Mouse (Mus musculus): Measurements from ENCODE around the gene Cstf1. TPM values are rescaled to one million over a fixed set of nuclear protein-coding genes. Genes with fewer than 3 reads are reported as not detected.

The Cstf1 gene
- polyA plus RNA-seq, 1 experiment from 2014 or later = 37.3 TPM

DNA sequence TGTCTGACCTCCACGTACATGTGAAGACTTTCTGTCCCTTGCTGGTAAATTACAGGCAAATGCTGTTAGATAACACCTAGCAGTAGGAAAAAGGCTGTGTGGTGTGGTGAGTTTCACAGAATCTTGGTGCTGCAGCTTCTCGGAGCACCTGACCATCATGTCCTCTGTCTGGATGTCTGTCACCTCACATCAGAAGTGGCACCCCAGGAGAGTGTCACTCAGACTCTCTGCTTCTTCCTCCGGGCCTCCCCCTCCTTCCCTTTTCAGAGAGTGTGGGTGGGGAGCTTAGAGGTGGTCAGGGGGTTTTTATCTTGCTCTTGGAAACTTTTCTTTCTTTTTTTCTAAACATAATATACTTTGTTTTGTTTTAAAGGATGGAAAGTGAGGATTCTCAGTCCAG, 34.5 kb downstream of the Cstf1 start:
- Histone ChIP-seq H3K9ac (no peak overlapping the region), H3K27me3 (no peaks in the 10 kb centered on the region), H3K4me2 (replicated peaks) (no peak overlapping the region), H3K27ac (no peak overlapping the region), H3K4me3 (no peak overlapping the region), H3K4me1 (peaks cover 4% of the 10 kb centered on the region), H3K9me3 (replicated peaks) (no peaks in the 10 kb centered on the region), H3K36me3 (no peaks in the 10 kb centered on the region)
- no peak for ATAC-seq (ENCODE audit: low FRiP score)
- 58% methylated on average over 3 of the region's 3 CpGs for WGBS

DNA sequence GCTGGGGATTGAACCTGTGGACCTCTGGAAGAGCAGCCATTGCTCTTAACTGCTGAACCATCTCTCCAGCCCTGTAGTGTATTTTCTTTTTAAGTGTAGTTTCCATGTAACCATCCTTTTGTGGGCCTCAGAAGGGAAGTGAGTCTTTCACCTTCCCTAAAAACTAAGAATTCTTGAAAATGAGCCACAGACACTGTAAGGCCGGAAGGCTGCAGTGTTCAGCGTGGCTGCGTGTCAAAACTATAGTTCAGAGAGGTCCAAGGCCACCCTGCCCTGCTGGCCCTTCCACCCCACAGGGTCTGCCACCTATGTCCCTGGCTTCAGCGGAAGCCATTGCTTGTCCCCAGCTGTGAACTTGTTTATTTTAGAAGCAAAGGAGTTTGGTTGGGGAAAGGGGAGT, 35.7 kb downstream of the Cstf1 start:
- Histone ChIP-seq H3K9ac (no peak overlapping the region), H3K4me1 (no peaks in the 10 kb centered on the region), H3K9me3 (replicated peaks) (no peaks in the 10 kb centered on the region), H3K4me3 (no peak overlapping the region), H3K27ac (no peak overlapping the region), H3K27me3 (no peaks in the 10 kb centered on the region), H3K4me2 (replicated peaks) (no peak overlapping the region), H3K36me3 (no peaks in the 10 kb centered on the region)
- ATAC-seq (ENCODE audit: low FRiP score) = no peak
- 53% methylated on average over 4 of the region's 4 CpGs for WGBS

DNA sequence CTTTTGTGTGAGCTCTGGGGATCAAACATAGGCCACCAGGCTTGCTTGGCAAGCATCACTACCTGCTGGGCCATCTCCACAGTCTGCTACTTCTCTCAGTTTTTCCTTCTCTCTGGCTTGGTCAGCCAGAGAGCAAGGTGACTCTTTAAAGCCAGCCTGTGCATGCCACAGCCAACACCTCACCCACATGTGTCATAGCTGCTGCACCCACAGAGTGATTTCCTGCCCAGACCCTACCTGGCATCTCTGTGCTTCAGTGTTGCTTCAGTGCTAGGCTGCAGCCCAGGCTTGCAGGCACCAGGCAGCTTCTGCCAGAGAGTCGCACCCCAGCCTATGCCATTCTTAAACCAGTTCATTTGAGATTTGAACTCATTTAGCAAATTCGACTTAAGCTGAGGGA, 37.0 kb downstream of the Cstf1 start:
- H3K27me3 ChIP-seq = no peaks in the 10 kb centered on the region
- no peak overlapping the region for H3K9ac ChIP-seq
- H3K4me3 ChIP-seq = no peak overlapping the region
- H3K4me1 ChIP-seq = peaks cover 2% of the 10 kb centered on the region; the same call in 1 of the 2 replicates
- 79% methylated on average over 2 of the region's 2 CpGs for WGBS
- H3K9me3 ChIP-seq (replicated peaks) = no peaks in the 10 kb centered on the region
- no peak overlapping the region for H3K4me2 ChIP-seq (replicated peaks)
- no peak for ATAC-seq (ENCODE audit: low FRiP score)
- H3K27ac ChIP-seq = no peak overlapping the region
- H3K36me3 ChIP-seq = no peaks in the 10 kb centered on the region

DNA sequence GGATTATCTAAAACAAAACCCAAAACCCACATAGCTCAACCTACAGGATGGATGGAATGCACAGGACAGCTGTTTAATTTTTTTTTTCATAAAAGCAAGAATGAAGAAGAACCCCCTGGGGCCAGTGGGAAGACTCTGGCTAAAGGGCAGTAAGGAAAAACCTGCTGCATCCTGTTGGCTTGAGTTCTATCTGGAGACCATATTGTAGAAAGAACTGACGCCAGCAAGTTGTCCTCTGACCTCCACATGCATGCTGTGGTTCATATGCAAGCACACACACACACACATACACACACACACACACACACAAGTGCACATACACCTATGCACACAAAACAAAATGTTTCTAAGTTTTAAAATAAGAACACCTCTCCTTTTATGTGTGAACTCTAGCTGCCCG, 40.2 kb downstream of the Cstf1 start:
- no peak for ATAC-seq (ENCODE audit: low FRiP score)
- Histone ChIP-seq H3K9me3 (replicated peaks) (no peaks in the 10 kb centered on the region), H3K36me3 (no peaks in the 10 kb centered on the region), H3K4me2 (replicated peaks) (no peak overlapping the region), H3K4me1 (peaks cover 13% of the 10 kb centered on the region), H3K9ac (no peak overlapping the region), H3K4me3 (no peak overlapping the region), H3K27ac (no peak overlapping the region), H3K27me3 (no peaks in the 10 kb centered on the region)
- WGBS = 76% methylated on average over 2 of the region's 2 CpGs

DNA sequence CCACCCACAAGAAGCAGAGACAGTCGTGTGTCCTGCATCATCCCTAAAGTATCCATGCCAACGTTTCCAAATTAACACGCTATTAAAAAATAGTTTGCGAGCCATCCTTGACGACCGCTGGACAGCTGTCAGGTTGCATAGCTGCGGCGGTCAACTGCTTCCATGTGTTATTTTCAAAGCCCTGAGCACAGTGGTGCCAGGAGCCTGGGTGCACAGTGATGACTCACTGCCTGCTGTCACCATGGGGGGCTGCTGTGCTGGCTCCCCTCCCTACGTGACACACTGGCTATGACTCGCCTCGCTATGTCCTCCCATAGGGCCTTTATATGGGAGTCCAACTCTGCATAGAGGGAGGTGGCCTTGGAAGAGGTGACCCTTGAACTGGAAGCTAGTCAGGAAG, 40.6 kb downstream of the Cstf1 start:
- Histone ChIP-seq H3K4me1 (peaks cover 13% of the 10 kb centered on the region), H3K36me3 (no peaks in the 10 kb centered on the region), H3K27ac (no peak overlapping the region), H3K4me3 (no peak overlapping the region), H3K4me2 (replicated peaks) (no peak overlapping the region), H3K9ac (no peak overlapping the region), H3K9me3 (replicated peaks) (no peaks in the 10 kb centered on the region), H3K27me3 (no peaks in the 10 kb centered on the region)
- ATAC-seq (ENCODE audit: low FRiP score) = peak; percentile 35; the same call in 1 of the 2 replicates
- WGBS = 78% methylated on average over 11 of the region's 11 CpGs

DNA sequence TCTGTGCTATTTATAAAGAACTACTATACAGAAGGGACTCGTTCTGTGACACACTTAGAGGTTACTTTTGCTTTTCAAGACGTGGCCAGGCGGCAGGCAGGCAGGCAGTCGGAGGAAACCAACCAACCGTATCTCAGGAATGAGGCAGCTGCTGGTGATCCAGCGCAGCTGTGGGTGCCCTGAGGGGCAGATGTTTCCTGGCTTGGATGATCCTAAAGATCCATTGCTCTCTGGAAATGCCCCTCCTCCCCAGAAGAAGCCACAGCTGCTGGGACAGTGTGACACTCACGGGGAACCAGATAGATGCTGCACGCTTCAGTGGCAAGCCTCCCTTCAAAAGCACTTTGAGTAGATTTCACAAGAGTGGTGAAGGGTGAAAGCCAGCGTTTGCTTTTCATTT, 42.0 kb downstream of the Cstf1 start:
- Histone ChIP-seq H3K27me3 (no peaks in the 10 kb centered on the region), H3K4me1 (peaks cover 13% of the 10 kb centered on the region), H3K4me3 (no peak overlapping the region), H3K4me2 (replicated peaks) (no peak overlapping the region; the same call in 1 of the 2 replicates), H3K9ac (no peak overlapping the region), H3K36me3 (no peaks in the 10 kb centered on the region), H3K9me3 (replicated peaks) (no peaks in the 10 kb centered on the region), H3K27ac (no peak overlapping the region)
- WGBS = 10% methylated on average over 9 of the region's 9 CpGs
- peak; percentile 60; the same call in 1 of the 2 replicates for ATAC-seq (ENCODE audit: low FRiP score)

DNA sequence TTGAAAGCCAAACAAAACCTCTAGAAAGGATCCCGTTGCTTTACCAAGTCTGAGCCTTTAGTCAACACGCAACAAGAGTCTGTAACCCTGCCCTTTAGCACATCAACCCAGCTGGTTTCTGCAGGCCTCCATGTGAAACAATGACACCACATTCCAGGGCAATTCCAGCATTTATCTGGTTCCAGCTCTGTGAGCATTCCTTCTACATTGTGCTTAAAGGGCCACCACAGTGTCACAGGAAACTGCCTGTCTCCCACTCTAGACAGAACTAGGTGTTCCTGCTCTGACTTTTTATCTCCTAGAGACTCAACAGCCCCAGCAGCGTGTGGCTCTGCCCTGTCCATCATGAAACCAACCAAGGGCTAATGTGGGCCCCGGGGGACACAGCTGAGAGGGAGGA, 42.8 kb downstream of the Cstf1 start:
- Histone ChIP-seq H3K4me2 (replicated peaks) (no peak overlapping the region), H3K27ac (no peak overlapping the region)

DNA sequence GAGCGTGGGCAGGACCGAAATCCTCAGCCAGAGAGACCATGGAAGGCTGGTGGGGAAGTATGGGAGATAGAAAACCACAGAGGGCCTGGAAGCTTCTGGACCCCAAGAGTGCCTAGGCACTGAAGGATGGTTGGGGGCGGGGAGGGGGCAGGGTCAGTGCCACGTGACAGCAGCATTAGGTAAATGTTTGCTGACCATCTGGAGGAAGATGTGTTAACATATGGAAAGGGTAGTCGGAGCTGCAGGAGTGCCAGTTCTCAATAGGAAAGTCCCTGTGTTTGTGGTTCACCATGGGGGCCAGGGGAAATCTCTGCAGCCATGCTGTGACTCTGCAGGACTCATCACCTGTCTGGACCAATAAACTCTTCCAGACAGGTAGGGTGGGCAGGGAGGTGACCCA, 43.4 kb downstream of the Cstf1 start:
- Histone ChIP-seq H3K36me3 (no peaks in the 10 kb centered on the region), H3K27me3 (no peaks in the 10 kb centered on the region), H3K4me2 (replicated peaks) (no peak overlapping the region), H3K4me1 (peaks cover 13% of the 10 kb centered on the region), H3K27ac (no peak overlapping the region), H3K9ac (no peak overlapping the region), H3K4me3 (no peak overlapping the region), H3K9me3 (replicated peaks) (no peaks in the 10 kb centered on the region)
- 57% methylated on average over 5 of the region's 5 CpGs for WGBS
- no peak for ATAC-seq (ENCODE audit: low FRiP score)

More for the DNA sequence above, 42.8 kb downstream of the Cstf1 start:
- Histone ChIP-seq H3K4me3 (no peak overlapping the region), H3K36me3 (no peaks in the 10 kb centered on the region), H3K4me1 (peaks cover 13% of the 10 kb centered on the region), H3K9me3 (replicated peaks) (no peaks in the 10 kb centered on the region), H3K27me3 (no peaks in the 10 kb centered on the region), H3K9ac (no peak overlapping the region)
- WGBS = 17% methylated on average over 4 of the region's 4 CpGs
- ATAC-seq (ENCODE audit: low FRiP score) = no peak

DNA sequence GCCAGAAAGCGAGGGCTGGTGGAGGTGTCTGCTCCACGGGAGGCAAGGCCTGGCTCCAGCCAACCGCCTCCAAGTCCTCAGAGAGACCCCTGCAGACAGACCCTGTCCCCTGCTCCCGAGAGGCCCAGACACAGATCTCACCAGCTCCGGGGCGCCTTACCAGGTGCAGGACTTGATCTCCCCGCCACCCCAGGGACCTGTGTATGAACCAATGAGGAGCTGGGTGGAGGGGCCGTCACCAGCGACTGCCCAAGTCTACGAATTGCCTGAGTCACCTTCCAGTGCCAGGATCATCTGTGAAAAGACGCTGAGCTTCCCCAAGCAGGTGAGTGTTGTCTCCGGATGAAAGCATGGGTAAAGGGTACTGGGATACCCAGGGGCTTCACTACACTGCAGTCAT, 45.7 kb downstream of the Cstf1 start:
- Histone ChIP-seq H3K27ac (no peak overlapping the region), H3K4me1 (peaks cover 13% of the 10 kb centered on the region), H3K9me3 (replicated peaks) (no peaks in the 10 kb centered on the region), H3K4me3 (no peak overlapping the region), H3K27me3 (no peaks in the 10 kb centered on the region), H3K9ac (no peak overlapping the region), H3K4me2 (replicated peaks) (no peak overlapping the region), H3K36me3 (no peaks in the 10 kb centered on the region)
- ATAC-seq (ENCODE audit: low FRiP score) = no peak
- 63% methylated on average over 12 of the region's 12 CpGs for WGBS

DNA sequence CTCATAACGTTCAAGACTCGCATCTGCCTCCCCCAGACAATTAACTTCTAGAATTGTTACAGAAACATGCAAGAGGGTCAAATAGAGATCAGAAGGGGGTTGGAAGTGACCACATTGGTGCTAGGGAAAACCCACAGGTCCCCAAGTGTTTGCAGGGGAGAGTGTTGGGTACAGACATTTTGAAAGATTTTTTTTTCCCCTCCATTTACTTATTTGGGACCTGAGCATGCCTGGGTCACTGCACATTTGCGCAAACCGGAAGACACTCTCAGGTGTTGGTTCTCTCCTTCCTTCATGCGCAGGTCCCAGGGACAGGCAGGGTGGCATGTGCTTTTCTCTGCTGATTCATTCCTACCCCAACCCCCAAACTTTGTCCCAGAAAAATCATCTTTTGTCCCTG, 46.4 kb downstream of the Cstf1 start:
- Histone ChIP-seq H3K4me3 (no peak overlapping the region), H3K4me2 (replicated peaks) (no peak overlapping the region), H3K27ac (no peak overlapping the region), H3K27me3 (no peaks in the 10 kb centered on the region), H3K9me3 (replicated peaks) (no peaks in the 10 kb centered on the region), H3K36me3 (no peaks in the 10 kb centered on the region), H3K4me1 (peaks cover 13% of the 10 kb centered on the region), H3K9ac (no peak overlapping the region)
- no peak for ATAC-seq (ENCODE audit: low FRiP score)
- 90% methylated on average over 5 of the region's 5 CpGs for WGBS

DNA sequence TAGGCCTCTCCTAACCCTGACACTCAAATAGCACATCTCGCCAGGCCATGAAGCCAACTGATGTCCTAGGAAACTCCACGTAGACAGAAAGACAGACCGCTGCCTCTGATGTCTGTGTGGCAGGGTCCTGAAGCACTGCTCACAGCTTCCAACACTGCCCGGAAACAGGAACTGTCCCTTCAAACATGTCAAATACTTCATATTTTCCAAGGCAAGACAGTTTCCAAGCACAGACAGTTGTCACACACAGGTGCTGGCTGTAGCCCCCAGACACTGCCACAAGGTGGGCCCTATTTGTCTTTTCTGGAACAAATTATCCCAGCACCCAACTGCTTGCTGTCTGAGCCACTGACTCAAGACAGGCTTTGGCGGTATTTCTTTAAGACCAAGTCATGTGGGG, 47.7 kb downstream of the Cstf1 start:
- Histone ChIP-seq H3K27ac (no peak overlapping the region), H3K9me3 (replicated peaks) (no peaks in the 10 kb centered on the region), H3K4me2 (replicated peaks) (no peak overlapping the region), H3K9ac (no peak overlapping the region), H3K4me3 (no peak overlapping the region), H3K4me1 (peaks cover 4% of the 10 kb centered on the region), H3K36me3 (no peaks in the 10 kb centered on the region), H3K27me3 (no peaks in the 10 kb centered on the region)
- WGBS = 90% methylated on average over 5 of the region's 5 CpGs
- no peak for ATAC-seq (ENCODE audit: low FRiP score)

DNA sequence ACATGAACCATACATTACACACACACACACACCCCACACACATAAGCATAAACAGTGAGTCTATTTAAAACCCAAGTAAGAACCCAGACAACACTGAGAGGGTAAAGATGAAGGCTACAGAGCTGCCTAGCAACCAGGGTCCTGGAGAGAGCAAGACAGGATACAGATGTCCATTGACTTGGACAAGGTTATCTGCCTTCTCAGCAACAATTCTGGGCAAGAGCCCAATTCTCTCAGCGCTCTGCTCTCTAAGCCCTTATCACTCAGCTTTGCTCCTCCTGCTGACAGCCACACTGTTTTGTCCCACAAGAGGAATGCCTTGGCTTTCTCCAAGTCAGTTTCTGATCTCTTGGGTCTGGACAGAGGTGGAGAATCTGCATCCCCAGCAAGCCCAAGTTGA, 60.1 kb downstream of the Cstf1 start:
- no peak overlapping the region for H3K27ac ChIP-seq
- no peak overlapping the region for H3K4me3 ChIP-seq
- H3K9ac ChIP-seq = no peak overlapping the region
- H3K36me3 ChIP-seq = no peaks in the 10 kb centered on the region
- H3K27me3 ChIP-seq = no peaks in the 10 kb centered on the region
- 100% methylated on average over 1 of the region's 1 CpGs for WGBS
- no peaks in the 10 kb centered on the region for H3K9me3 ChIP-seq (replicated peaks)
- no peak overlapping the region for H3K4me2 ChIP-seq (replicated peaks)
- no peaks in the 10 kb centered on the region for H3K4me1 ChIP-seq
- no peak for ATAC-seq (ENCODE audit: low FRiP score)

Measured in hindbrain, embryonic 12.5 days (tissue).